Mouse (Mus musculus): ENCODE measurements around the gene Stip1. TPM values are rescaled to one million over a fixed set of nuclear protein-coding genes. Genes with fewer than 3 reads are reported as not detected.
"Not testable (repeated sequence)": the region's sequence is repeated elsewhere in the genome, so short reads cannot be mapped to it uniquely, and the experiment has no call there.

The Stip1 gene
- polyA plus RNA-seq, 1 experiment from 2014 or later: 51.4 TPM

- H3K4me1 ChIP-seq (ENCODE audit: insufficient read depth): peaks cover 34% of the 10 kb centered on the region
- ATAC-seq: no peak
- H3K27ac ChIP-seq (ENCODE audit: low read depth): peak overlapping the region; percentile 84
Observed at GRCm38 (mm10) chr19:6995255-6995991, 44.3 kb downstream of the Stip1 start.

GRCm38 (mm10) chr19:6994489-6994888, 45.3 kb downstream of the Stip1 start:
- Histone ChIP-seq H3K4me1 (ENCODE audit: insufficient read depth) (peaks cover 34% of the 10 kb centered on the region), H3K9ac (replicated peaks) (no peak overlapping the region), H3K27ac (ENCODE audit: low read depth) (no peak overlapping the region), H3K4me2 (ENCODE audit: low read depth, low read length) (peak overlapping the region; percentile 95; the same call in 1 of the 2 replicates), H3K27me3 (ENCODE audit: insufficient read depth, low read length) (no peaks in the 10 kb centered on the region), H3K4me3 (ENCODE audit: low read depth, low read length) (no peak overlapping the region), H3K36me3 (replicated peaks; ENCODE audit: insufficient read depth, low read length) (peaks cover 15% of the 10 kb centered on the region), H3K9me3 (ENCODE audit: low read length) (no peaks in the 10 kb centered on the region)
- ATAC-seq (no peak), DNase-seq (no peak)
- no peak for TF ChIP-seq CTCF (IDR thresholded peaks at IDR 0.05; ENCODE audit: low read depth)
- no peak for TF ChIP-seq EP300 (IDR thresholded peaks at IDR 0.05; ENCODE audit: low read depth)
- 91% methylated on average over 8 of the region's 8 CpGs for WGBS (ENCODE audit: insufficient replicate concordance)

More at GRCm38 (mm10) chr19:6995255-6995991, 44.3 kb downstream of the Stip1 start:
- Histone ChIP-seq H3K4me3 (ENCODE audit: low read depth, low read length) (peak overlapping the region; percentile 63), H3K27me3 (ENCODE audit: insufficient read depth, low read length) (no peaks in the 10 kb centered on the region), H3K9me3 (ENCODE audit: low read length) (no peaks in the 10 kb centered on the region), H3K36me3 (replicated peaks; ENCODE audit: insufficient read depth, low read length) (peaks cover 24% of the 10 kb centered on the region), H3K9ac (replicated peaks) (peak overlapping the region; percentile 79), H3K4me2 (ENCODE audit: low read depth, low read length) (peak overlapping the region; percentile 95)
- WGBS (ENCODE audit: insufficient replicate concordance): 49% methylated on average over 20 of the region's 21 CpGs
- DNase-seq: no peak
- TF ChIP-seq CTCF (IDR thresholded peaks at IDR 0.05; ENCODE audit: low read depth) (peak; percentile 26; the same call in 1 of the 2 replicates), EP300 (IDR thresholded peaks at IDR 0.05; ENCODE audit: low read depth) (no peak)

DNA sequence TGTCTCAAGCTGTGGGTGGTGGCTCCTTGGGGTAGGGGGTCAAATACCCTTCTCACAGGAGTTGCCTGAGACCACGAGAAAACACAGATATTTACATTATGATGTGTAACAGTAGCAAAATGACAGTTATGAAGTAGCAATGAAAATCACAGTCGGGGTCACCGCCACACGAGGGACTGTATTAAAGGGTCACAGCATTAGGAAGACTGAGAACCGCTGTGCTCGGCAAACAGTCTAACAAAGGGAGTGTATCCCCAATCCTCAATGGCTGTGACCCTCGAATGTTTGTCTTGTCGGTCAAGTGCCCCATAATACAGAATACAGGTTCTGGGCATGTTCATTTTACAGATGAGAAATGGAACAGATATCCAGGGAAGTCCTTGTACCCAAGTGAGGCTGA, 45.8 kb downstream of the Stip1 start:
- H3K9me3 ChIP-seq (ENCODE audit: low read length): no peaks in the 10 kb centered on the region
- no peak overlapping the region for H3K27ac ChIP-seq (ENCODE audit: low read depth)
- H3K4me1 ChIP-seq (ENCODE audit: insufficient read depth): peaks cover 34% of the 10 kb centered on the region
- TF ChIP-seq CTCF (IDR thresholded peaks at IDR 0.05; ENCODE audit: low read depth) (no peak), EP300 (IDR thresholded peaks at IDR 0.05; ENCODE audit: low read depth) (no peak)
- no peak overlapping the region for H3K4me2 ChIP-seq (ENCODE audit: low read depth, low read length)
- no peak overlapping the region for H3K9ac ChIP-seq (replicated peaks)
- DNase-seq: no peak
- ATAC-seq: no peak
- H3K36me3 ChIP-seq (replicated peaks; ENCODE audit: insufficient read depth, low read length): peaks cover 12% of the 10 kb centered on the region
- H3K4me3 ChIP-seq (ENCODE audit: low read depth, low read length): no peak overlapping the region
- no peaks in the 10 kb centered on the region for H3K27me3 ChIP-seq (ENCODE audit: insufficient read depth, low read length)
- 82% methylated on average over 8 of the region's 8 CpGs for WGBS (ENCODE audit: insufficient replicate concordance)

DNA sequence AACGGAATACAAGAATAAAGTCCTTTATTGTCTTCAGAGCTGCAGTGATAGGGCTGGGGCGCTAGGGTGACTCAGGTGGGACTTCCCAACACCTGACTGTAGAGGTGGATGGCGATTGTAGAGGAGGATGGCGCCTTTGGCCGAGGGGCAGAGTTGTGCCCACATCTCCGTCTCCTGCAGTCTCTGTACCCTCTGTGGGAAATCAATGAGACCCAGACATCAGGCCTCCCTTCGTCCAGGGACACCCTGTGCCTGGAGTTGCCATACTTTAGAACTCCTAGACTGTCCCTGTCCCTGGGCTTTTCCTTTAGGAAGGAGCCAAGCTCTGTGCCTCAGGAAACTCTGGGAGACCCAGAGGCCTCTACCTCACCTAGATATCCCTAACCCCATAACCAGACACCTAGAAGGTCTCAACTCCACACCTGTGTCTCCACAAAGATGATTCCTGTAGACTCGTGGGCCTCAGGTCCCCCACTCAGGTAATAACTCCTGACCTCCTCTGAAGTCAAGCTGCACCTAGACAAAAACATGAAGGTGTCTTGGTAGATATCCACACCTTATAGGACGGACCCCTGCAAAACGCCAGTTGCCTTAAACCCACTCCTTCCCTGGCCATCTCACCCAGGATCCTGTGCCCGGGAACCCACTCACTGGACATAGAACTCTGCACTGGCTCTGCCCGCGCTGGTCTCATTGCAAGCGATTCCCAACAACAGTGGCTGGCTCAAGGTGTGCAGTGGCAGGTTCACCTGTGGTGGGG, 46.6 kb downstream of the Stip1 start:
- no peak for DNase-seq
- 68% methylated on average over 13 of the region's 14 CpGs for WGBS (ENCODE audit: insufficient replicate concordance)

GRCm38 (mm10) chr19:6992011-6992858, 47.5 kb downstream of the Stip1 start, which contains the start of gene Dnajc4:
Gene Dnajc4, minus strand, starts transcription at chr19:6992572.
- DNase-seq: peak; percentile 97
- Histone ChIP-seq H3K36me3 (replicated peaks; ENCODE audit: insufficient read depth, low read length) (0 out of 2 replicates have a peak, but pooled peaks cover 2% of the 10 kb centered on the region), H3K4me3 (ENCODE audit: low read depth, low read length) (peak within 1 kb of the TSS; percentile 67), H3K27ac (ENCODE audit: low read depth) (peak within 1 kb of the TSS; percentile 81), H3K4me1 (ENCODE audit: insufficient read depth) (peaks cover 40% of the 10 kb centered on the region), H3K9me3 (ENCODE audit: low read length) (no peaks in the 10 kb centered on the region), H3K9ac (replicated peaks) (peak within 1 kb of the TSS; percentile 75), H3K27me3 (ENCODE audit: insufficient read depth, low read length) (no peaks in the 10 kb centered on the region), H3K4me2 (ENCODE audit: low read depth, low read length) (peak within 1 kb of the TSS; percentile 100)
- ATAC-seq: peak; percentile 93
- TF ChIP-seq EP300 (IDR thresholded peaks at IDR 0.05; ENCODE audit: low read depth) (no peak), CTCF (IDR thresholded peaks at IDR 0.05; ENCODE audit: low read depth) (0 out of 2 replicates have a peak, but pooled peaks have one; percentile 11)
- under 1% methylated on average over 36 of the region's 37 CpGs for WGBS (ENCODE audit: insufficient replicate concordance)

More for the DNA sequence above, 46.6 kb downstream of the Stip1 start:
- Histone ChIP-seq H3K27me3 (ENCODE audit: insufficient read depth, low read length) (no peaks in the 10 kb centered on the region), H3K36me3 (replicated peaks; ENCODE audit: insufficient read depth, low read length) (peaks cover 4% of the 10 kb centered on the region), H3K9me3 (ENCODE audit: low read length) (no peaks in the 10 kb centered on the region), H3K4me2 (ENCODE audit: low read depth, low read length) (peak overlapping the region; percentile 100), H3K9ac (replicated peaks) (peak overlapping the region; percentile 52), H3K4me1 (ENCODE audit: insufficient read depth) (peaks cover 34% of the 10 kb centered on the region), H3K27ac (ENCODE audit: low read depth) (peak overlapping the region; percentile 81), H3K4me3 (ENCODE audit: low read depth, low read length) (peak overlapping the region; percentile 67)
- peak; percentile 1; the same call in 1 of the 2 replicates for ATAC-seq
- TF ChIP-seq CTCF (IDR thresholded peaks at IDR 0.05; ENCODE audit: low read depth) (peak; percentile 13; the same call in 1 of the 2 replicates), EP300 (IDR thresholded peaks at IDR 0.05; ENCODE audit: low read depth) (no peak)

GRCm38 (mm10) chr19:6991166-6991565, 48.6 kb downstream of the Stip1 start:
- not testable (repeated sequence) for H3K9me3 ChIP-seq (ENCODE audit: low read length); H3K27ac ChIP-seq (ENCODE audit: low read depth); H3K4me3 ChIP-seq (ENCODE audit: low read depth, low read length); H3K36me3 ChIP-seq (replicated peaks; ENCODE audit: insufficient read depth, low read length); H3K9ac ChIP-seq (replicated peaks); ATAC-seq; H3K4me2 ChIP-seq (ENCODE audit: low read depth, low read length); H3K27me3 ChIP-seq (ENCODE audit: insufficient read depth, low read length); DNase-seq
- 81% methylated on average over 6 of the region's 6 CpGs for WGBS (ENCODE audit: insufficient replicate concordance)
- peaks cover 43% of the 10 kb centered on the region for H3K4me1 ChIP-seq (ENCODE audit: insufficient read depth)
